Mouse (Mus musculus) frontal cortex, adult 2 months (tissue): ENCODE measurements around the gene As3mt. TPM values are rescaled to one million over a fixed set of nuclear protein-coding genes. Genes with fewer than 3 reads are reported as not detected.

Experiments
- DNase-seq, 2 experiments: peaks; one replicate each; pipeline ENCODE4 v3.0.0; 2022; ENCODE audit warnings: low spot score in 1 of 2; ENCODE audit errors: extremely low spot score in 1 of 2
- polyA plus RNA-seq: library from polyadenylated mRNA; depleted of rRNA; stranded (reverse); fragments of >200 nt; gene quantifications from 2 replicates; pipeline ENCODE4 v1.2.3, GENCODE M21; 2012; rRNA removed

As3mt gene
- 21.6 and 22.6 TPM in 2 replicates for polyA plus RNA-seq

GRCm38 (mm10) chr19:46707296-46708151 lies at the start of gene As3mt:
Gene As3mt, plus strand, starts transcription at chr19:46707458.
- peak in 1 of 2 experiments; percentile 47 for DNase-seq

GRCm38 (mm10) chr19:46658348-46658747 lies 48.9 kb upstream of the As3mt start:
- DNase-seq: no peak

GRCm38 (mm10) chr19:46658851-46659250 lies 48.4 kb upstream of the As3mt start:
- DNase-seq: no peak

- no peak for DNase-seq
Observed at GRCm38 (mm10) chr19:46661511-46661910, 45.7 kb upstream of the As3mt start.

- DNase-seq: no peak
Observed at GRCm38 (mm10) chr19:46662214-46662613, 45.0 kb upstream of the As3mt start.

GRCm38 (mm10) chr19:46662784-46663183 lies 44.5 kb upstream of the As3mt start:
- DNase-seq: no peak

GRCm38 (mm10) chr19:46665474-46665873 lies 41.8 kb upstream of the As3mt start:
- DNase-seq: peak in 1 of 2 experiments; percentile 54

- no peak for DNase-seq
Observed at GRCm38 (mm10) chr19:46667300-46667699, 40.0 kb upstream of the As3mt start.

GRCm38 (mm10) chr19:46668263-46668662 lies 39.0 kb upstream of the As3mt start:
- no peak for DNase-seq

- no peak for DNase-seq
Observed at GRCm38 (mm10) chr19:46669802-46670201, 37.5 kb upstream of the As3mt start.

- DNase-seq: peak in 1 of 2 experiments; percentile 71
Observed at GRCm38 (mm10) chr19:46670691-46671090, 36.6 kb upstream of the As3mt start.

GRCm38 (mm10) chr19:46672766-46673418 lies 34.4 kb upstream of the As3mt start, which contains the start of gene Cyp17a1:
Gene Cyp17a1, minus strand, starts transcription at chr19:46673172.
- no peak for DNase-seq

GRCm38 (mm10) chr19:46675641-46676040 lies 31.6 kb upstream of the As3mt start:
- DNase-seq: no peak

- no peak for DNase-seq
Observed at GRCm38 (mm10) chr19:46679720-46680383, 27.4 kb upstream of the As3mt start.

- peak; percentile 83 to 95 for DNase-seq
Observed at GRCm38 (mm10) chr19:46689460-46690372, 17.5 kb upstream of the As3mt start, which contains the start of gene Borcs7. Gene Borcs7, plus strand, starts transcription at chr19:46689906.

- no peak for DNase-seq
Observed at GRCm38 (mm10) chr19:46690387-46690786, 16.9 kb upstream of the As3mt start.

GRCm38 (mm10) chr19:46691078-46691477 lies 16.2 kb upstream of the As3mt start:
- DNase-seq: no peak

- no peak for DNase-seq
Observed at GRCm38 (mm10) chr19:46693146-46693545, 14.1 kb upstream of the As3mt start.

- no peak for DNase-seq
Observed at GRCm38 (mm10) chr19:46696482-46696881, 10.8 kb upstream of the As3mt start.

GRCm38 (mm10) chr19:46696943-46697342 lies 10.3 kb upstream of the As3mt start:
- DNase-seq: no peak
